21 mouse cellular contexts compared by ENCODE assay signal in the genomic region with DNA sequence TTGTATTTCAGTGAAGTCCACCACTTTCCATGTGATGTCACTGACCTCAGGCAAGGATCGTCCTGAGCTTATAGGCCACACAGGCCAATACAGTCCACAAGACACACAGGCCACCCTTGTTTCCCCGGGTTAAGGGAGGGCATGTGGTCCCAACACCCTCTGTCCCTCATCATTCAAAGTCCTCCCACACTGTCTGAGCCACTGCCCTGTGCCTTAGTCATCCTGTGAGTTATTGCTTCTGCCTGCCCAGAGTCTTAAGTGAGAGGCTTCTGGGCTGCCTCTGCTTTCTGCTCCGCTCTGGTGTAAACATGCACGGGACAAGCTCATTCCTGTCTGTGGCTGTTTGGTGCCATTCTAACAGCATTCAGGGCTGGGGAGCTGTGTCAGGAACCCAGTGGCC. TPM values are rescaled to one million over a fixed set of nuclear protein-coding genes. Genes with fewer than 3 reads are reported as not detected.
DNase-seq lines count a peak whose midpoint lies in the region; ATAC-seq and TF ChIP-seq lines count a peak whose summit lies in the region.
"Had no signal": no experiment of that assay in that cellular context is flagged by ENCODE, and none has a peak within 500 bp of the region (broad histone marks: within the 10 kb centered on the region; RNA-seq: fewer than 3 reads in every experiment).

No protein-coding gene starts in this region.

- DNase-seq in adrenal gland, postnatal 10 days = peak; percentile 45
- DNase-seq in adrenal gland, adult 18-20 months (ENCODE audit: low spot score in 2 of 2) = no peak
- no peak for DNase-seq in hindbrain, postnatal 0 days (ENCODE audit: low spot score)
- DNase-seq in NIH3T3 (ENCODE audit: low read depth) = peak; percentile 72
- peak; percentile 75 for DNase-seq in gonadal fat pad, adult 2 months (ENCODE audit: low read depth)
- DNase-seq in spleen, postnatal 4 days (ENCODE audit: low spot score in 2 of 2) = no peak
- DNase-seq: gastrocnemius, postnatal 36 days; heart, postnatal 10 days; kidney, adult 18-20 months; lung, embryonic 14.5 days; lung, postnatal 4 days; thymus, postnatal 4 days had no signal

- no peaks in the 10 kb centered on the region for H3K9me3 ChIP-seq in hindbrain, postnatal 0 days (ENCODE audit: low read length)
- no peaks in the 10 kb centered on the region for H3K9me3 ChIP-seq in hindbrain, embryonic 16.5 days (ENCODE audit: control insufficient read depth, low read length)
- H3K9me3 ChIP-seq in kidney, embryonic 14.5 days (ENCODE audit: control insufficient read depth, low read length) = no peaks in the 10 kb centered on the region
- H3K9me3 ChIP-seq: embryonic facial prominence, embryonic 15.5 days; heart, embryonic 10.5 days; limb, embryonic 10.5 days; liver, embryonic 12.5 days; midbrain, embryonic 10.5 days had no signal

- no peaks in the 10 kb centered on the region for H3K27me3 ChIP-seq in hindbrain, postnatal 0 days (ENCODE audit: insufficient read depth, low read length)
- H3K27me3 ChIP-seq in hindbrain, embryonic 16.5 days (replicated peaks; ENCODE audit: control insufficient read depth, insufficient read depth, low read length) = no peaks in the 10 kb centered on the region
- no peaks in the 10 kb centered on the region for H3K27me3 ChIP-seq in kidney, embryonic 14.5 days (ENCODE audit: control insufficient read depth, insufficient read depth, low read length)
- H3K27me3 ChIP-seq: embryonic facial prominence, embryonic 15.5 days; liver, embryonic 12.5 days had no signal

- H3K27ac ChIP-seq in hindbrain, postnatal 0 days = peak overlapping the region; percentile 7; the same call in 1 of the 2 replicates
- no peak overlapping the region for H3K27ac ChIP-seq in hindbrain, embryonic 16.5 days (ENCODE audit: low read depth, low read length)
- H3K27ac ChIP-seq in kidney, embryonic 14.5 days (ENCODE audit: low read depth, low read length) = no peak overlapping the region
- H3K27ac ChIP-seq: embryonic facial prominence, embryonic 15.5 days; heart, embryonic 10.5 days; hindbrain, embryonic 14.5 days; limb, embryonic 10.5 days; liver, embryonic 12.5 days; midbrain, embryonic 10.5 days had no signal

- H3K4me1 ChIP-seq in hindbrain, postnatal 0 days (ENCODE audit: insufficient read depth, low read length) = peaks cover 8% of the 10 kb centered on the region
- peaks cover 6% of the 10 kb centered on the region for H3K4me1 ChIP-seq in hindbrain, embryonic 16.5 days (ENCODE audit: control insufficient read depth, insufficient read depth, low read depth, low read length)
- peaks cover 10% of the 10 kb centered on the region for H3K4me1 ChIP-seq in kidney, embryonic 14.5 days (ENCODE audit: control insufficient read depth, insufficient read depth, low read length)

- ATAC-seq in hindbrain, postnatal 0 days = no peak
- no peak for ATAC-seq in hindbrain, embryonic 16.5 days
- no peak for ATAC-seq in kidney, embryonic 14.5 days (ENCODE audit: low FRiP score, low TSS enrichment)
- ATAC-seq: forebrain, embryonic 14.5 days; liver, embryonic 12.5 days had no signal

- no peak overlapping the region for H3K9ac ChIP-seq in hindbrain, postnatal 0 days (replicated peaks; ENCODE audit: low read length)
- H3K9ac ChIP-seq in hindbrain, embryonic 16.5 days (ENCODE audit: low read depth, low read length) = no peak overlapping the region
- no peak overlapping the region for H3K9ac ChIP-seq in kidney, embryonic 14.5 days (ENCODE audit: low read depth, low read length)
- H3K9ac ChIP-seq: embryonic facial prominence, embryonic 15.5 days; hindbrain, embryonic 14.5 days; liver, embryonic 12.5 days; lung, embryonic 14.5 days had no signal

- H3K4me2 ChIP-seq in hindbrain, postnatal 0 days (ENCODE audit: low read depth, low read length) = no peak overlapping the region
- no peak overlapping the region for H3K4me2 ChIP-seq in hindbrain, embryonic 16.5 days (ENCODE audit: low read length)
- no peak overlapping the region for H3K4me2 ChIP-seq in kidney, embryonic 14.5 days (replicated peaks; ENCODE audit: low read depth, low read length)
- H3K4me2 ChIP-seq: embryonic facial prominence, embryonic 15.5 days; hindbrain, embryonic 14.5 days; liver, embryonic 12.5 days; lung, embryonic 14.5 days had no signal

- 80% methylated on average over 4 of the region's 4 CpGs for WGBS in hindbrain, postnatal 0 days
- WGBS in hindbrain, embryonic 16.5 days = 77% methylated on average over 4 of the region's 4 CpGs
- 19% methylated on average over 4 of the region's 4 CpGs for WGBS in kidney, embryonic 14.5 days

- no peaks in the 10 kb centered on the region for H3K36me3 ChIP-seq in hindbrain, postnatal 0 days (ENCODE audit: insufficient read depth, low read length)
- H3K36me3 ChIP-seq in hindbrain, embryonic 16.5 days (ENCODE audit: control insufficient read depth, insufficient read depth, low read length) = no peaks in the 10 kb centered on the region
- H3K36me3 ChIP-seq in kidney, embryonic 14.5 days (ENCODE audit: control insufficient read depth, insufficient read depth, low read length) = no peaks in the 10 kb centered on the region
- H3K36me3 ChIP-seq: embryonic facial prominence, embryonic 15.5 days; heart, embryonic 10.5 days; limb, embryonic 10.5 days; midbrain, embryonic 10.5 days had no signal

- no peak for TF ChIP-seq CTCF in hindbrain, postnatal 0 days (IDR thresholded peaks at IDR 0.05; ENCODE audit: low read depth)

- no peak overlapping the region for H3K4me3 ChIP-seq in hindbrain, postnatal 0 days (ENCODE audit: low read length)
- no peak overlapping the region for H3K4me3 ChIP-seq in hindbrain, embryonic 16.5 days (ENCODE audit: low read length)
- H3K4me3 ChIP-seq in kidney, embryonic 14.5 days (ENCODE audit: low read length) = no peak overlapping the region
- H3K4me3 ChIP-seq: embryonic facial prominence, embryonic 15.5 days; heart, embryonic 10.5 days; limb, embryonic 10.5 days; liver, embryonic 12.5 days; midbrain, embryonic 10.5 days had no signal

RNA-seq across cellular contexts. Expression of a gene that starts 21.3 kb away (rescaled TPM):
- 10 to 100 TPM; 19.9 to 31.0 TPM for total RNA-seq in adrenal gland, postnatal 10 days (2021)
- 10 to 100 TPM; 41.4 to 44.0 TPM for total RNA-seq in adrenal gland, adult 18-20 months (2021)
- 50.1 and 61.4 TPM in 2 replicates for total RNA-seq in hindbrain, postnatal 0 days (2014; rRNA removed)
- polyA plus RNA-seq in hindbrain, postnatal 0 days (2015; fragmentation: Nextera tagmentation; extraction: Ambion mirVana) = 28.7 and 29.9 TPM in 2 replicates
- 24.5 and 25.8 TPM in 2 replicates for polyA plus RNA-seq in hindbrain, embryonic 16.5 days (2015; fragmentation: Nextera tagmentation; extraction: Ambion mirVana)
- 34.9 and 43.5 TPM in 2 replicates for polyA plus RNA-seq in gonadal fat pad, adult 2 months (2012; rRNA removed)
- 3.7 and 6.6 TPM in 2 replicates for polyA plus RNA-seq in kidney, embryonic 14.5 days (2014; fragmentation: Nextera tagmentation; extraction: Ambion mirVana)

Comparison
In these comparisons a context has a peak if more than half of its experiments do, and no peak if none do; other contexts are left out.
1. DNase-seq: peak in adrenal gland, postnatal 10 days (single experiment), NIH3T3 (single experiment) and gonadal fat pad, adult 2 months (single experiment); none in adrenal gland, adult 18-20 months (0 of 2), hindbrain, postnatal 0 days (single experiment) and spleen, postnatal 4 days (0 of 2).